Mouse (Mus musculus): Measurements from ENCODE around the gene Abcd3.

Abcd3 gene

DNA sequence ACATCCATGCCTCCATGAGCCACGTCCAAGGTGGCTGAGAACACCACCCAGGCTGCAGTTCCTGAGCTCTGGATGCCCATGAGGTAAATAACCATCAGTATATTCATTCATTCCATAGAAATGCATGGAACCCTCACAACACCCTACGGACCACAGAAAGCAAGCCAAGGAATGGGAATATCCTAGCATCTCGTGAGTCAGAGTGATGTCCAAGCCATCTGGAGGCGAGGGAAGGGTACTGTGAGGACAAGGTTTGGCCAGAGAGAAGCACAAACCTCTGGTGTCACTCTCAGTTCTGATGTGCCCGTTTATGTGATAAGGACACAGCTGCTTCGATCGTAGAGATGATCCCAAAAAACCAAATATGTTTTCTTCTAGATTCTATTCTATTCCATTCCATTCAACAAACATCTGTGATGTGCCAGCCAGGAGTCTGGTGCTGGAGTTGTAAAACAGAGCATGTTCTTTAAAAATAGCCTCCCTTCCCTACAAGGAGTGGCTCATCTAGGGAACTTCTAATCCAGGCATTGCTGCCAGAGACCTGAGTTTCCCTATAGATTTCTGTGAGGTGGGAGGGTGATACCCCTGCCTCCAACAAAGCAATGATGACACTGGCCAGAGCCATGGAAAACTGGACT, 104.1 kb downstream of the Abcd3 start:
- DNase-seq (ENCODE audit: low spot score in 2 of 2) = no peak
